Mouse (Mus musculus) brain, embryonic 14.5 days (tissue): ENCODE measurements around the gene Eid3. TPM values are rescaled to one million over a fixed set of nuclear protein-coding genes. Genes with fewer than 3 reads are reported as not detected.

Experiments used
- DNase-seq: peaks from one replicate; pipeline ENCODE4 v3.0.0-alpha.2; 2011; ENCODE audit warnings: low read depth
- CTCF ChIP-seq: fragments of 200-500 bp; IDR thresholded peaks from 2 replicates; pipeline ENCODE4 v1.5.1; 2012; ENCODE audit warnings: inconsistent platforms, mild to moderate bottlenecking, moderate library complexity, borderline replicate concordance; ENCODE audit not compliant: insufficient read depth, insufficient read length; ENCODE audit errors: extremely low read depth
- POLR2A ChIP-seq: fragments of 200-500 bp; IDR thresholded peaks from 2 replicates; pipeline ENCODE4 v1.6.1; 2012; ENCODE audit warnings: mild to moderate bottlenecking, inconsistent platforms, borderline replicate concordance; ENCODE audit not compliant: poor library complexity, insufficient read depth, insufficient read length, severe bottlenecking; ENCODE audit errors: extremely low read depth
- polyA plus RNA-seq: library from polyadenylated mRNA; depleted of rRNA; stranded (reverse); fragments of >200 nt; gene quantifications from 2 replicates; pipeline ENCODE4 v1.2.3, GENCODE M21; 2012

The Eid3 gene
- polyA plus RNA-seq, 1 experiment: 1.2 TPM

DNA sequence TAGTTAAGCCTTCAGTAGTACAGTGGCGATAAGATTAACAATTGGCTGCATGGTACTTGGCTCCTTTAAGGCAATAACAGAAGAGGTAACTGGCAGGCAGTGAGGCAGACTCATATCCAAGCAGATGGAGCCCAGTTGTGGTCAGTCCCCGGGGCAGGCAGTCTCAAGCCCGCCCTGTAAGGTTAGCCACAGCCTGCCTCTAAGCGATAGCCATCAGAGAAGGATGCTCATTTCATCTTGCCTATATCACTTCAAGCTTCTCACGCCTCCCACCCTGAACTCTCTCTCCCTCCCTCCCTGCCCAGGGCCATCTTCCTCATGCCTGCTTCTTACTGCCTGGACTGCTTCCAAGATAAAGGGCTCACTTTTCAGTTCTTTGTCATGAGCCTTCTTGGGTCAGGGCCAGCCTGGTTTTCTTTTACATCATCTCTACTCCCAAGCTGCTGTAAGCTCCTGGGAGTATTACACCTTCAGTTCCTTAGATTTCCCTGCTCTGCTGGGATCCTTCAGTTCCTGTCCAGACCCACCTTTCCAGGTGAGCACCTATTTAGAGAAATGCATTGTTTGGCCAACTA, 3.2 kb upstream of the Eid3 start:
- DNase-seq: peak; percentile 78
- TF ChIP-seq POLR2A (no peak), CTCF (no peak)

DNA sequence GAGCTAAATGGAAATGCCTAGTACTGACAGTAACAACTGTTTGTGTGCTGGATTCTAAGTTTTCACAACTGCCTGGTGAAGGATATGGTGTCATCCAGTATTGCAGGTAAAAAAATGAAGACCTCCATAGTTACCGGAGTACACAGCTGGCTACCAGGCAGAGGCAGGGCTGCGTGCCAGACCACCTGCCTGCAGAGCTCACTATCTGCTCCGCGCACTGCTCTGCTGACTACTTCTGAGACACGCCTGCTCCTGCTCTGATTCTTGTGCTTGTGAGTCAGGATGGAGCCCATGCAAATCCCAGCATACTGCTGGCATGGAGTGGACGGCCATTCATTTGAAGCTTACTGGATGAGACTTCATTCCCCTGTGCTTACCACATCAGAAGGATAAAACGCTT, 2.6 kb upstream of the Eid3 start:
- TF ChIP-seq CTCF (no peak), POLR2A (no peak)
- no peak for DNase-seq

DNA sequence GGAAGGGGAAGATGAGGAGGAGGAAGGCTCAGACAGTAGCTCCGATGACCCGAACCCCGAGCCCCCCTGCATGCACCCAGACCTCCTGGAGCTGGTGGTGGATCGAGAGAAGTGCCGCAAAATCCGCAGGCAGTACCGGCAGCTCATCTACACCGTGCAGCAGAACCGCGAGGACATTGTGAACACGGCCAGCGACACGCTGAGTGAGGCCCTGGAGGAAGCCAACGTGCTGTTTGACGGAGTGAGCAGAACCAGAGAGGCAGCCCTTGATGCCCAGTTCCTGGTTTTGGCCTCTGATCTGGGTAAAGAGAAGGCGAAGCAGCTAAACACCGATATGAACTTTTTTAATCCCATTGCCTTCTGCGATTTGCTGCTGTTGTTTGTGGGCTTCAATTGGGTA, 406 bp downstream of the Eid3 start:
- TF ChIP-seq CTCF: no peak
- no peak for TF ChIP-seq POLR2A
- peak; percentile 35 for DNase-seq

DNA sequence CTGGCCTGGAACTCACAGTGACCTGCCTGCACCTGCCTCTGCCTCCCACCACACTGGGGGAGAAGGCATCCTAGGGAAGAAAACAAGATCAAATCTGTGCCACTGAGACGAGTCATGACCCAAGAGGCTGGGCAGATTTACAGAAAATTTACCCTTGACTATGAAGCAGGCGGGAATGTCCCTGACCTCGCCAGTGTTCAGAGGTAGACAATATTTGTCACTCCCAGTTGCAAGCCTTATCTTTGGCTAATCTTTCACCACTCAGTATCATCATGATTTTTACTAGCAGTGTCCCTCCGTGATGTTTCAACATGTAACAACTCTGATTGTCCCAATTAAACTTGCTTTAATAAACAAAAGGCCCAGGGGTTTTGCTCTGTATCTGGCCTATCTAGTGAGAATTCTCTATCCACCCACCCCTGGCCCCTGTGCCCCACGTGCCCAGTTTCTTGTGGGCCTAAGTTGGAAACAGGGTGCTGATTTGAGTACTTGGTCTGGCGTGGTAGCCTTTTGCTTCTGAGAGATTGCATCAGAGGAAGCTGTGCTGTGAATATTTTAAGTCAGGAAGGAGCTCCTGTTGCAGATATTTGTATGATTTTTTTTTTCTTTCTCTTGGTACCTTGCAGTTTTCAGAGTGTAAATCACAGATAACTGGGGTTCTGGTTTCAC, 2.1 kb downstream of the Eid3 start:
- no peak for TF ChIP-seq CTCF
- no peak for TF ChIP-seq POLR2A
- no peak for DNase-seq

DNA sequence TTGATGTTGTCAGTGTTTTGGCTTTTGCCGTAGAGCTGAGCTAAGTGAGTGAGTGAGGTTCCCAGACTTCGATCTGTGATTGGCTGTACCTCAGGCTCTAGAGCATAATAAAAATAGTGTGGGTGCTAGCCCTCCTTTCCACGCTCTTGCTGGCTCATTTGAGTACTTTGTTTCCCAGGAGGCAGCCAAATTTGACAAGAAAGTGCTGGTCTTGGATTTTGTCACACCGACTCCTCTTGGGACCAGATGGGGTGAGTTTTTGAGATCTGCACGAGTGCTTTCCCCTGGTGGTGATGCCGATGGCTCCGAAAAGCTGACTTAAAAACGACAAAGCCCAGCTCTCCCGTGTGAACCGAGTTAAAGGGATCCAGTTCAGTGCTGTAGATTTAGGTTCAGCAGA, 9.0 kb downstream of the Eid3 start:
- no peak for TF ChIP-seq CTCF
- TF ChIP-seq POLR2A: no peak

DNA sequence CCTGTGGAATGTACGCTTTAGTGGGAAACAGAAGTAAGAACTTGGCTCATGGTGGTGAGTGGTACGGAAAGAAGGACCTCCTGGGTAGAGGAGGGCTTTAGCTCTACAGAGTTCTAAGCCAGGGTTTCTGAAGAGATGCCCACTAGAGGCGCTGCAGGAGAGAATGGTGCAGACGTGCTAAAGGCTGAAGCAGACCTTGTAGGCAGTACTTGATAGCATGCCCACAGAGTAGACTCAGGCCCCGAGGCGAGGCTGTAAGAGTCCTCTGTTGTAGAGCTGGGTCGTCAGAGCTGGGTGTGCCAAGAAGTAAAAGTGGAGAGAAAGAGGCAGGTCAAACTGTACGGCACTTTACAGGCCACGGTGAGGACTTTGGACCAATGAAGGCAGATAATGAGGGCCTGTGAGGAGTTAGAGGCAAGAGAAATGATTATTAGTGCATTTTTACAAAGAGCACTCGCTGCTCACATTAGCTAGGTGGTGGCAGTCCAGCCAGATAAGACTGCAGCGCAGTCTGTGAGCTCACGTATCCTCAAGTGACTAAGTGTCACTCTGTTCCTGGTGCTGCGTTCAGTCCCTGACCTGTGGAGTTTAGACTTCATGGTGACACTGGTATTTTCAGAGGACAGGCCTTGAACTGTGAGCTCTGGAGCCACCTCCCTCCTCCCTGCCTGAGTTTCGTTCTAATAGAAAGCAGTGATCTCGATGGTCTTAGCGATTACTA, 9.8 kb downstream of the Eid3 start:
- DNase-seq: no peak
- TF ChIP-seq CTCF (peak; percentile 50; the same call in 1 of the 2 replicates), POLR2A (no peak)

More for the DNA sequence above, 9.0 kb downstream of the Eid3 start:
- no peak for DNase-seq

DNA sequence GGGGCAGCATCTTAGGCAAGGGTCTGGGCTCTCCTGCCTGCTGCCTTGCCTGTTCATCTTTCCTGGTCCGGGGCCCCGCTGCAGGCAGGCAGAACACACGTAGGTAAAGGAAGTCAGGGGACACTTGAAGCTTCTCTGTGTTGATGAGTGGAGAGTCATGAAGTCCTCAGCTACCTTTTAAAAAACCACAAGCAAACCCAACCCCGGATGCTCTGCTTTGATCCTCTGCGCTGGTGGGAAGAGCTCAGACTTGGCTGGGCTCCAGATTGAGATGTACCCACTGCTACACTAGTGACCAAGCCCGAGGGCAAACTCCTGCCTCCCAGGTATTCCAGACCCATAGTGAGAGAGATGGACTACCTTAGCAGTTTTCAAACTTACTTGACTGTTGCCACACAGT, 20.9 kb downstream of the Eid3 start:
- no peak for TF ChIP-seq CTCF
- TF ChIP-seq POLR2A: no peak

DNA sequence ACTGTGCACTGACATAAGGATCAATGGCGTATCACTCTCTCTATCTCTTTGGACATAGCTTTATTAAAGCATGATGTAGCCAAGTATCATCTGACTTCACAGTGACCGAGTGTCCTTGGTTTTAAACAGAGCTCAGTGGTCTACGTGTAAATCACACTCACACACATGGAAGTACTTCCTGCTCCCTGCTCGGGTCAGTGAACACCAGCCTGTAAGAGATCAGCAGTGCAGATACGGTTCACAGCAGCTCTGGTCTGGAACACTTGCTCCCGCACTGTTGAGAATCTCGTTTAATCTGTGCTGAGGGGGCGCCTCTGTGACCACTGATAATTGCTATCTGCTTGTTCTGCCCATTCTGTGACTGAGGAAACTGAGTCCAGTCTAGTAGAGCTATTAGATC, 22.1 kb downstream of the Eid3 start:
- no peak for TF ChIP-seq POLR2A
- no peak for TF ChIP-seq CTCF
- no peak for DNase-seq

More for the DNA sequence above, 20.9 kb downstream of the Eid3 start:
- no peak for DNase-seq

DNA sequence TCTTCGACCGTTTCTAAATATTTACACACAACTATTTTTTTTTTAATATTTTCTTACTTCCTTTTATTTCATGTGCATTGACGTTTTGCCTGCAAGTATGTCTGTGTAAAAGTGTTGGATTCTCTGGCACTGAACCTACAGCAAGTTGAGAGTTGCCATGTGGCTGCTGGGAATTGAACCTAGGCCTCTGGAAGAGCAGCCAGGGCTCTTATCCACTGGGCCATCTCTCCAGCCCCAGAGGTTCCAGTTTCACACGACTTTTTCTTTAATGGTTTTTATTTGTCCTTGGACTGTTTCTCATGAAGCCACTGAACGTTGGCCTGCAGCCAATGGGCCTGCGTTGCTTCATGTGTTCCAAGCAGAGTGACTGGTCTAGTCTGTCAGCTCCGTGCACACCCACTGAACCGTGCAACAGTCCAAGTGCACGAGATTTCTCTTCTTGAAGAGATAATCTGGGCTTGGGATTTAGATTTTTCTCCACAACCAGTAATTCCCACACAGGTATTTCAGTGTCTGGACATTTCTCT, 23.1 kb downstream of the Eid3 start:
- TF ChIP-seq CTCF: no peak
- no peak for TF ChIP-seq POLR2A
- DNase-seq: peak; percentile 71

DNA sequence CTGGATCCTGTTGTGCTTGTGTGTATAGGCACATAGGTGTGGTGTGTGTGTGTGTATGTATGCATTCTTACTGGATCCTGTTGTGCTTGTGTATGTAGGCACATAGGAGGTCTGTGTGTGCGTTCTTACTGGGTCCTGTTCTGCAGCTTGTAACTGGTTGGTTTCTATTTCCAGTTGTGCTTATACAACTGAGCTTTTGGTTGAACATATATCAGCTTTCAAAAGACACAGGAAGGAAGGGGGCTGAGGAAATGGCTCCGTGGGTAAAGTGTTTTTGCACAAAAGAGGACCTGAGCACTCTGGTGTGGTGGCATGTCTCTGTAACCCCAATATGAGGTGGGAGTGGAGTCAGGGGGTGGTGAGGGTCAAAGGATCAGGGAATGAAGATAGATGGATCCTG, 24.5 kb downstream of the Eid3 start:
- no peak for TF ChIP-seq CTCF
- no peak for TF ChIP-seq POLR2A
- no peak for DNase-seq

DNA sequence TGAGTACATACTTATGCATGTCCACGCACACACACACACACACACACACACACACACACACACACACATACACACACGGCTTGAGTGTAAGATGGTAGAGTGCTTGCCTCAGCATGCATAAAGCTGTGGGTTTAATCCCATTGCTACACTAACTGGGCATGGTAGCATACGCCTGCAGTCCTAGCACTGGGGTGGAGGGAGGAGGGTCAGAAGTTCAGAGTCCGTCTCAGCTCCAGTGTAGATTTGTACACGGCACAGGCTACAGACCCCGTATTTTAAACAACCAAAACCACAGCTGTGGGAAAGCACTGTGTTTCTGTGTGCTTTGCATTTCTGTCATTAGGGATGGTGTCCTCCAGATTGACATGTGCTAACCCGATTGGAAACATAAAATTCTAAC, 25.0 kb downstream of the Eid3 start:
- TF ChIP-seq POLR2A (no peak), CTCF (no peak)
- no peak for DNase-seq
